1 mouse cellular context compared by ENCODE assay signal in the genomic region with DNA sequence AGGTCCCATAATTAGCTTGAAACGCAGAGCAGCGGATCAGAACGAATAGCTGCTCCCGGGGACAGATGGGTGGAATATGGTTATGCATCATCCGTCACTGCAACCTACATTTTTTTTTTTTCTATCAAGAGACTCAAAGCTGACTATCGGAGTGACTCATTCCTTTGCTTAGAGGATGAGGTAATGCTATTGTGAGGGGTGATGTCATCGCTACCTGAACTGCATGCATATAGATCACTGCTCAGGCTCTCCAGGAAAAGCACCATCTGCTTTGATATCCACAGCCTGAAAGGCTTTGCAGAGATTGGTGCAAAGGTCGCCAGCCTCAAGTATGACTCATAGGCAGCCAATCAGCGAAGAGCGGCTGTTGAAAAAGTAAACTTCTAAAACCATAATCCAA.
A peak's percentile ranks its signal among the peaks of the same experiment; 100 is the strongest.
TF ChIP-seq lines count a peak whose summit lies in the region.

No protein-coding gene starts in this region.

TF ChIP-seq in CH12.LX, 34 proteins besides CTCF, POLR2A, EP300 and RAD21 (continued from another document):
- TF ChIP-seq ELF1 (IDR thresholded peaks at IDR 0.05; ENCODE audit: low read depth, low read length) (peak; percentile 33; the same call in 1 of the 2 replicates), UBTF (IDR thresholded peaks at IDR 0.05; ENCODE audit: low read depth, low read length) (0 out of 2 replicates have a peak, but pooled peaks have one; percentile 57), ETS1 (conservative IDR thresholded peaks at IDR 0.05; ENCODE audit: low read depth, low read length) (peak; percentile 99), NELFE (IDR thresholded peaks at IDR 0.05; ENCODE audit: low read depth, low read length) (no peak), ZKSCAN1 (IDR thresholded peaks at IDR 0.05; ENCODE audit: borderline replicate concordance, low read depth, low read length) (no peak)
